Mouse (Mus musculus): ENCODE measurements around the gene Zdhhc6.

GRCm38 (mm10) chr19:55297961-55298360 lies 17.9 kb downstream of the Zdhhc6 start:
- TF ChIP-seq CTCF (IDR thresholded peaks at IDR 0.05; ENCODE audit: borderline replicate concordance, extremely low read depth, insufficient read depth, insufficient read length) (no peak), POLR2A (IDR thresholded peaks at IDR 0.05; ENCODE audit: borderline replicate concordance, extremely low read depth, insufficient read depth, insufficient read length, poor library complexity, severe bottlenecking) (no peak)
